Mouse (Mus musculus) G1E (cell line): ENCODE data around the gene Pkd1l1.

Experiments used
- CTCF ChIP-seq: IDR thresholded peaks from 2 replicates; pipeline ENCODE4 v1.5.1; 2012; ENCODE audit warnings: low read depth, low read length, inconsistent platforms, mixed read lengths
- GATA1 ChIP-seq: IDR thresholded peaks from 2 replicates; pipeline ENCODE4 v1.6.1; 2012; ENCODE audit warnings: borderline replicate concordance, low read length, inconsistent platforms, mixed read lengths
- GATA2 ChIP-seq: IDR thresholded peaks from 2 replicates; pipeline ENCODE4 v1.6.1; 2012; ENCODE audit warnings: low read depth, low read length, inconsistent platforms, borderline replicate concordance
- POLR2AphosphoS5 ChIP-seq: IDR thresholded peaks from 2 replicates; pipeline ENCODE4 v1.6.1; 2012; ENCODE audit warnings: low read depth, low read length, inconsistent platforms; ENCODE audit not compliant: insufficient replicate concordance

GRCm38 (mm10) chr11:9014740-9015139 is 41.7 kb upstream of the Pkd1l1 start:
- TF ChIP-seq CTCF (no peak), GATA1 (no peak), GATA2 (no peak), POLR2AphosphoS5 (no peak)
